Comparison of ENCODE assay signal across 12 mouse cellular contexts in the genomic region with DNA sequence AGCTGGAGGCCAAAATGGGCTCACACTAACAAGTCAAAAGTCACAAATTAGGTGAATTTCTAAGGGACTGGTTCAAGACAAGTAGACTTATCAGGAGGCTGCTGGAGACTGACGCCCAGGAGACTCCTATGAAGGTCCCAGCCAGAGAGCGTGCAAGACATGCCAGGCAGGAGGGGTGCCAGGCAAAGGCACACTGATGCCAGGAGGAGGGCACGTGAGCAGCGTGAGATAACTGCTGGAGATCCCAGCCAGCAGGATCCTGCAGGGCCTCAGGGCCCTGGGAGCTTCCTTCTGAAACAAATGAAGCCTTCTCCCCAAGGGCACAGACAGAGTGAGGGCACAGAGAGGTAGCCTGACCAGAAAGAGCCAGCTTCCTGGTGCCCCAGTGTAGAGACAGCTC. TPM values are rescaled to one million over a fixed set of nuclear protein-coding genes. Genes with fewer than 3 reads are reported as not detected.
DNase-seq lines count a peak whose midpoint lies in the region; ATAC-seq lines count a peak whose summit lies in the region.
"Had no signal": no experiment of that assay in that cellular context is flagged by ENCODE, and none has a peak within 500 bp of the region (broad histone marks: within the 10 kb centered on the region; RNA-seq: fewer than 3 reads in every experiment).

No protein-coding gene starts in this region.

- ATAC-seq in heart, embryonic 12.5 days (ENCODE audit: insufficient number of reproducible peaks, low FRiP score), result no peak
- ATAC-seq in hindbrain, embryonic 15.5 days (ENCODE audit: low FRiP score, low read depth), result no peak
- no peak for ATAC-seq in CD4-positive, CD25-positive, alpha-beta regulatory T cell, adult 4 months
- ATAC-seq: lung, postnatal 0 days had no signal

- peaks cover 10% of the 10 kb centered on the region; the same call in 1 of the 2 replicates for H3K36me3 ChIP-seq in heart, embryonic 12.5 days
- no peaks in the 10 kb centered on the region for H3K36me3 ChIP-seq in hindbrain, embryonic 15.5 days

- H3K4me1 ChIP-seq in heart, embryonic 12.5 days (replicated peaks), result 0 out of 2 replicates have a peak, but pooled peaks cover 6% of the 10 kb centered on the region
- peaks cover 82% of the 10 kb centered on the region for H3K4me1 ChIP-seq in hindbrain, embryonic 15.5 days (replicated peaks)

- peak; percentile 68 to 72 for DNase-seq in heart, adult 18-20 months
- DNase-seq in MN1 (ENCODE audit: low spot score), result peak; percentile 68
- DNase-seq in adrenal gland, postnatal 25 days, result peak; percentile 51
- DNase-seq in kidney, postnatal 25 days, result no peak
- DNase-seq: cerebellum, adult 9-10 months; layer of hippocampus, postnatal 36 days had no signal

- H3K9ac ChIP-seq in heart, embryonic 12.5 days, result no peak overlapping the region
- H3K9ac ChIP-seq in hindbrain, embryonic 15.5 days, result no peak overlapping the region
- H3K9ac ChIP-seq: embryonic facial prominence, embryonic 12.5 days had no signal

- H3K9me3 ChIP-seq in heart, embryonic 12.5 days (replicated peaks), result no peaks in the 10 kb centered on the region
- H3K9me3 ChIP-seq in hindbrain, embryonic 15.5 days, result no peaks in the 10 kb centered on the region
- H3K9me3 ChIP-seq: embryonic facial prominence, embryonic 12.5 days had no signal

- no peaks in the 10 kb centered on the region for H3K27me3 ChIP-seq in heart, embryonic 12.5 days (replicated peaks)
- H3K27me3 ChIP-seq in hindbrain, embryonic 15.5 days, result no peaks in the 10 kb centered on the region
- H3K27me3 ChIP-seq: embryonic facial prominence, embryonic 12.5 days had no signal

- WGBS in heart, embryonic 12.5 days, result 85% methylated on average over 4 of the region's 4 CpGs
- WGBS in hindbrain, embryonic 15.5 days, result 47% methylated on average over 4 of the region's 4 CpGs

- H3K4me3 ChIP-seq in heart, embryonic 12.5 days, result no peak overlapping the region
- H3K4me3 ChIP-seq in hindbrain, embryonic 15.5 days, result no peak overlapping the region
- H3K4me3 ChIP-seq: embryonic facial prominence, embryonic 12.5 days had no signal

- no peak overlapping the region for H3K4me2 ChIP-seq in heart, embryonic 12.5 days
- no peak overlapping the region for H3K4me2 ChIP-seq in hindbrain, embryonic 15.5 days
- H3K4me2 ChIP-seq: embryonic facial prominence, embryonic 12.5 days had no signal

- no peak overlapping the region for H3K27ac ChIP-seq in heart, embryonic 12.5 days (ENCODE audit: poor library complexity, severe bottlenecking)
- H3K27ac ChIP-seq in hindbrain, embryonic 15.5 days (replicated peaks), result peak overlapping the region; percentile 26; the same call in 1 of the 2 replicates
- H3K27ac ChIP-seq: embryonic facial prominence, embryonic 12.5 days had no signal

RNA-seq across cellular contexts. Expression of gene Acsf3, which starts 32.6 kb away (rescaled TPM):
- 10 to 100 TPM; 32.3 to 35.1 TPM for total RNA-seq in heart, adult 18-20 months (2021)
- polyA plus RNA-seq in heart, embryonic 12.5 days (2016; fragmentation: Nextera tagmentation; extraction: Ambion mirVana), result 14.4 and 17.3 TPM in 2 replicates
- 36.6 and 40.9 TPM in 2 replicates for total RNA-seq in adrenal gland, postnatal 25 days (2021)
- 15.6 and 17.1 TPM in 2 replicates for polyA plus RNA-seq in hindbrain, embryonic 15.5 days (2015; fragmentation: Nextera tagmentation; extraction: Ambion mirVana)
- polyA plus RNA-seq in CD4-positive, CD25-positive, alpha-beta regulatory T cell, adult 4 months (2017; shearing (Covaris generic)), result 1 to 10 TPM; 4.9 to 8.2 TPM

RNA-seq across cellular contexts. Expression of gene Cdh15, which starts 39.9 kb away (rescaled TPM):
- total RNA-seq in heart, adult 18-20 months (2021), result not detected
- polyA plus RNA-seq in heart, embryonic 12.5 days (2016; fragmentation: Nextera tagmentation; extraction: Ambion mirVana), result 0.33 and 0.36 TPM in 2 replicates
- 0.55 TPM in 1 of 2 replicates, not detected in the other for total RNA-seq in adrenal gland, postnatal 25 days (2021)
- polyA plus RNA-seq in hindbrain, embryonic 15.5 days (2015; fragmentation: Nextera tagmentation; extraction: Ambion mirVana), result 1.8 and 2.1 TPM in 2 replicates
- polyA plus RNA-seq in CD4-positive, CD25-positive, alpha-beta regulatory T cell, adult 4 months (2017; shearing (Covaris generic)), result under 1 TPM in 1 of 2 experiments, not detected in 1; 0.16 TPM
- total RNA-seq: liver, adult 2 months had no signal

Comparison
In these comparisons a context has a peak if more than half of its experiments do, and no peak if none do; other contexts are left out.
1. DNase-seq: peak in heart, adult 18-20 months (2 of 2), MN1 (single experiment) and adrenal gland, postnatal 25 days (single experiment); none in kidney, postnatal 25 days (0 of 2).